Mouse (Mus musculus): ENCODE measurements at regions not wholly inside any gene's neighbourhood (a gene's known extent, or its start where the extent isn't known, plus 50 kb on each side); places are given as distances from the start of the nearest gene placed in this dataset.

DNA sequence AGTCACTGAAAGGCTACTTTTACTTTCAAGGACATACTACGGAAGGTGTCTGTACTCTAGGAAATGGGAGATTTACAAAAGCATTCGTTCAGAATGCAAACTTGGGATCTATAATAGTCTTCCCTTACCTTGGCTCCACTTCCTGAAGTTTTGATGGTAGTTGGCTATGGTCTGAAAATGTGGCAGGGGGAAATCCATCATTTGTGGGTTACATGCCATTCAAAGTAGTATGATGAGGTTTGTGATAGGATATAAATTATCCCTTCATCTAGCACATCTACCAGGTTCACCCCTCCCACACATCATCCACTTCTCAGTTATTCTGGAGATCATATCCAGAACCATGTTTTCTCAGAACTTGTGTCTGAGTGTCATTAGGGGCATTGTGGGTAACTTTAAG, 184.7 kb upstream of the Gm5148 start:
- ATAC-seq (replicated peaks), result no peak
- 90% methylated on average over 2 of the region's 2 CpGs for WGBS
- no peak overlapping the region for H3K4me3 ChIP-seq
- H3K27me3 ChIP-seq, result no peaks in the 10 kb centered on the region
- no peak overlapping the region for H3K4me2 ChIP-seq (replicated peaks)
- H3K36me3 ChIP-seq, result no peaks in the 10 kb centered on the region
- H3K9ac ChIP-seq (replicated peaks), result no peak overlapping the region
- H3K9me3 ChIP-seq, result no peaks in the 10 kb centered on the region
- no peaks in the 10 kb centered on the region for H3K4me1 ChIP-seq
- H3K27ac ChIP-seq (replicated peaks), result no peak overlapping the region

GRCm38 (mm10) chr3:37908456-37908855, 184.2 kb upstream of the Gm5148 start:
- WGBS, result 85% methylated on average over 6 of the region's 6 CpGs
- no peak overlapping the region for H3K27ac ChIP-seq (replicated peaks)
- H3K36me3 ChIP-seq, result no peaks in the 10 kb centered on the region
- H3K9me3 ChIP-seq, result no peaks in the 10 kb centered on the region
- no peak overlapping the region for H3K4me2 ChIP-seq (replicated peaks)
- H3K9ac ChIP-seq (replicated peaks), result no peak overlapping the region
- H3K27me3 ChIP-seq, result no peaks in the 10 kb centered on the region
- H3K4me1 ChIP-seq, result no peaks in the 10 kb centered on the region
- no peak for ATAC-seq (replicated peaks)
- H3K4me3 ChIP-seq, result no peak overlapping the region

- no peaks in the 10 kb centered on the region for H3K4me1 ChIP-seq
- no peak overlapping the region for H3K9ac ChIP-seq (replicated peaks)
- no peak overlapping the region for H3K4me2 ChIP-seq (replicated peaks)
- no peak overlapping the region for H3K27ac ChIP-seq (replicated peaks)
- WGBS, result 70% methylated on average over 14 of the region's 14 CpGs
- H3K4me3 ChIP-seq, result no peak overlapping the region
- H3K9me3 ChIP-seq, result no peaks in the 10 kb centered on the region
- ATAC-seq (replicated peaks), result no peak
- H3K36me3 ChIP-seq, result no peaks in the 10 kb centered on the region
- no peaks in the 10 kb centered on the region for H3K27me3 ChIP-seq
Measured at GRCm38 (mm10) chr3:37907432-37908088, 183.3 kb upstream of the Gm5148 start.

- no peak overlapping the region for H3K4me2 ChIP-seq (replicated peaks)
- H3K9me3 ChIP-seq, result no peaks in the 10 kb centered on the region
- H3K27ac ChIP-seq (replicated peaks), result no peak overlapping the region
- no peaks in the 10 kb centered on the region for H3K4me1 ChIP-seq
- WGBS, result 59% methylated on average over 5 of the region's 5 CpGs
- no peak for ATAC-seq (replicated peaks)
- H3K27me3 ChIP-seq, result no peaks in the 10 kb centered on the region
- H3K36me3 ChIP-seq, result no peaks in the 10 kb centered on the region
- no peak overlapping the region for H3K4me3 ChIP-seq
- H3K9ac ChIP-seq (replicated peaks), result no peak overlapping the region
Measured at GRCm38 (mm10) chr3:37906806-37907251, 182.5 kb upstream of the Gm5148 start.

- H3K4me1 ChIP-seq, result no peaks in the 10 kb centered on the region
- H3K27me3 ChIP-seq, result no peaks in the 10 kb centered on the region
- H3K9me3 ChIP-seq, result no peaks in the 10 kb centered on the region
- H3K4me2 ChIP-seq (replicated peaks), result no peak overlapping the region
- no peaks in the 10 kb centered on the region for H3K36me3 ChIP-seq
- H3K27ac ChIP-seq (replicated peaks), result no peak overlapping the region
- no peak overlapping the region for H3K4me3 ChIP-seq
- 84% methylated on average over 3 of the region's 3 CpGs for WGBS
- ATAC-seq (replicated peaks), result no peak
- no peak overlapping the region for H3K9ac ChIP-seq (replicated peaks)
Measured at GRCm38 (mm10) chr3:37904188-37904587, 179.9 kb upstream of the Gm5148 start.

- Histone ChIP-seq H3K36me3 (no peaks in the 10 kb centered on the region), H3K4me2 (replicated peaks) (no peak overlapping the region), H3K4me3 (no peak overlapping the region), H3K9ac (replicated peaks) (no peak overlapping the region), H3K4me1 (no peaks in the 10 kb centered on the region), H3K27ac (replicated peaks) (no peak overlapping the region), H3K27me3 (no peaks in the 10 kb centered on the region), H3K9me3 (no peaks in the 10 kb centered on the region)
- WGBS, result 89% methylated on average over 3 of the region's 3 CpGs
- ATAC-seq (replicated peaks), result no peak
Measured at GRCm38 (mm10) chr3:37903482-37903881, 179.2 kb upstream of the Gm5148 start.

GRCm38 (mm10) chr3:37903021-37903420, 178.7 kb upstream of the Gm5148 start:
- Histone ChIP-seq H3K4me2 (replicated peaks) (no peak overlapping the region), H3K9me3 (no peaks in the 10 kb centered on the region), H3K36me3 (no peaks in the 10 kb centered on the region), H3K27ac (replicated peaks) (no peak overlapping the region), H3K4me1 (peaks cover 1% of the 10 kb centered on the region; the same call in 1 of the 2 replicates), H3K27me3 (no peaks in the 10 kb centered on the region), H3K4me3 (no peak overlapping the region), H3K9ac (replicated peaks) (no peak overlapping the region)
- ATAC-seq (replicated peaks), result no peak
- 91% methylated on average over 4 of the region's 4 CpGs for WGBS

DNA sequence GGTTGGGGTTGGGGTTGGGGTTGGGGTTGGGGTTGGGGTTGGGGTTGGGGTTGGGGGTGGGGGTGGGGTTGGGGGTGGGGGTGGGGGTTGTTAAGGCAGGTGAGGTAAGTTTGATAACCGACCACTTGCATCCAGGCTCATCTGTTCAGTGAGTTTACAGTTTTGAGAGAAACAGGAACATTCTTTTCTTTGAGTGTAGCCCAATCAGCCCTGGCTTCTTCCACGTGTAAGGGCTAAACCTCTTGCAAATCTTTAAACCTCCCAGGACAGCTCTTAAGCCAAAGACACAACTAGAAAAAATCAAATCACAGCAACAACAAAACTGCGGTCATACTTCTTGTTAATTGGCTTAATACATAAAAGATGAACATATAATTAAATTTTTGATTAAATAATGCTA, 173.1 kb upstream of the Gm5148 start:
- H3K36me3 ChIP-seq, result no peaks in the 10 kb centered on the region
- H3K4me2 ChIP-seq (replicated peaks), result no peak overlapping the region; the same call in 1 of the 2 replicates
- H3K4me3 ChIP-seq, result no peak overlapping the region
- WGBS, result 9% methylated on average over 3 of the region's 3 CpGs
- H3K9ac ChIP-seq (replicated peaks), result no peak overlapping the region
- H3K4me1 ChIP-seq, result peaks cover 12% of the 10 kb centered on the region
- peak; percentile 28; the same call in 1 of the 2 replicates for ATAC-seq (replicated peaks)
- H3K27me3 ChIP-seq, result peaks cover 3% of the 10 kb centered on the region; the same call in 1 of the 2 replicates
- no peaks in the 10 kb centered on the region for H3K9me3 ChIP-seq
- H3K27ac ChIP-seq (replicated peaks), result no peak overlapping the region

DNA sequence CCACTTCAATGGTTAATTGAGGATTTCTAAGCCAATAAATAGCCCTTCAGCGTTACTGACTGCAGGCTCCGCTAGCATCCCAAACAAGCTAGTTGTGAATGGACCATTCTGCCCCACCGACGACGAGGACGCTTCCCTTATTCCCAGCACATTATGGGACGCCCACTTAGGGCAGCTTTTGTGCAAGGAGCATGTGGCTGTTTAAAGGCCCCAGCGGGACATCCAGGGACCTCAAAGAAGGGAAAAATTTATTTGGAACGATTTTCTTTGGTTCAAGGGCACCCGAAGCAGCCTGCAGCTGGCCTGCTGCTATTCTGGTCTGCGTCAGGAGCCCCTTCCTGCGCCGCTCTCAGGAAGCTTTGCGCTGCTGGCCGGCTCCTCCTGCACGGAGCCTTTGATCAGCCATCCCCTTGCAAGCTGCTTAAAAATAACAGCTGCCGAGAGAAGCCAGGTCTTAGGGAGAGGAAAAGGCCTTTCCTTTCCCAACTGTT, 172.6 kb upstream of the Gm5148 start:
- Histone ChIP-seq H3K4me1 (peaks cover 12% of the 10 kb centered on the region), H3K4me2 (replicated peaks) (peak overlapping the region; percentile 45), H3K9me3 (no peaks in the 10 kb centered on the region), H3K36me3 (no peaks in the 10 kb centered on the region), H3K9ac (replicated peaks) (no peak overlapping the region; the same call in 1 of the 2 replicates), H3K27ac (replicated peaks) (no peak overlapping the region), H3K4me3 (peak overlapping the region; percentile 21), H3K27me3 (peaks cover 3% of the 10 kb centered on the region; the same call in 1 of the 2 replicates)
- 1% methylated on average over 17 of the region's 17 CpGs for WGBS
- peak; percentile 90 for ATAC-seq (replicated peaks)

DNA sequence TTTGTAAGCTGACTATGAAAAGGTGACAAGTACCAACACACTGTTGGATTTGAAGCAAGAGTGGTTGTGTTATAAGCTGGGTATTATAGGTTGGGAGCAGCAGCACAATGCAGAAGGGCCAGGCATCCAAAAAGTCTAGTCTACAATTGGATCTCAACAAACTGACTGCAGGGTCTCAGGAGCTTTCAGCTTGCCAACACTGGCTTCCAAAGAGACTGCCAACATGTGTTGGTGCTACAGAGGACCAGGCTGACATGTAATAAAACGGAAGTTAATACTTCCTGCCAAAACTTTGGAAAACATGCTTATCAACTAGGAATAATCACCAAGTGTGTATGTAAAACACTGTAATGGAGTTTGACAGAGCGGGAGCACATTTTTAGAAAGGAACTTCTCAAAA, 170.3 kb upstream of the Gm5148 start:
- H3K4me2 ChIP-seq (replicated peaks), result no peak overlapping the region
- no peak overlapping the region for H3K9ac ChIP-seq (replicated peaks)
- peaks cover 3% of the 10 kb centered on the region; the same call in 1 of the 2 replicates for H3K27me3 ChIP-seq
- H3K27ac ChIP-seq (replicated peaks), result no peak overlapping the region
- 45% methylated on average over 2 of the region's 2 CpGs for WGBS
- no peaks in the 10 kb centered on the region for H3K36me3 ChIP-seq
- H3K9me3 ChIP-seq, result no peaks in the 10 kb centered on the region
- ATAC-seq (replicated peaks), result no peak
- H3K4me3 ChIP-seq, result no peak overlapping the region
- H3K4me1 ChIP-seq, result peaks cover 12% of the 10 kb centered on the region

- ATAC-seq (replicated peaks), result no peak
- Histone ChIP-seq H3K9me3 (no peaks in the 10 kb centered on the region), H3K4me1 (no peaks in the 10 kb centered on the region), H3K9ac (replicated peaks) (no peak overlapping the region), H3K4me3 (no peak overlapping the region), H3K4me2 (replicated peaks) (no peak overlapping the region), H3K27ac (replicated peaks) (no peak overlapping the region), H3K36me3 (no peaks in the 10 kb centered on the region), H3K27me3 (peaks cover 3% of the 10 kb centered on the region; the same call in 1 of the 2 replicates)
- WGBS, result 77% methylated on average over 1 of the region's 1 CpGs
Measured at GRCm38 (mm10) chr3:37890202-37890601, 165.9 kb upstream of the Gm5148 start.

DNA sequence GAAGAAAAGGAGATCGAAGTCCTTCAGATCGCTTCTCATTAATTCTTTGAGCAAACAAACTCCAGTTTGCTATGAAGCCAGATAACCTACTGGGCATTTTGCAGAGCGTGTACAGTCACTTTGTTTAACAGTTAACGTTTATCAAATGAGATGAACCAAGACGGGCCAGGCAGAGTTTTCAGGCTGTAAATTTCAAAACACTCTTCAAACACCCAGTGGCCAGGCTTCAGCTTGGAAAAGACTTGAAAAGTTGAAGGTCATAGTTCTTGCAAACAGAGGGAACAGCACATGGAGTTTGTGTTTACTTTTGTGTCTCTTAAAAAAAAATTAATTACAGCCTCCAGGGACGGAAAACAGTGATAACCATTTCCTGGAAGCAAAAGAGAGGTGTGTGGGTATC, 164.2 kb upstream of the Gm5148 start:
- H3K4me1 ChIP-seq, result no peaks in the 10 kb centered on the region
- H3K9ac ChIP-seq (replicated peaks), result no peak overlapping the region
- ATAC-seq (replicated peaks), result no peak
- no peaks in the 10 kb centered on the region for H3K9me3 ChIP-seq
- 56% methylated on average over 6 of the region's 6 CpGs for WGBS
- H3K27ac ChIP-seq (replicated peaks), result no peak overlapping the region
- no peak overlapping the region for H3K4me3 ChIP-seq
- H3K27me3 ChIP-seq, result no peaks in the 10 kb centered on the region
- no peaks in the 10 kb centered on the region for H3K36me3 ChIP-seq
- no peak overlapping the region for H3K4me2 ChIP-seq (replicated peaks)

GRCm38 (mm10) chr3:37887711-37888110, 163.4 kb upstream of the Gm5148 start:
- Histone ChIP-seq H3K4me2 (replicated peaks) (no peak overlapping the region), H3K4me1 (no peaks in the 10 kb centered on the region), H3K27me3 (no peaks in the 10 kb centered on the region), H3K9me3 (no peaks in the 10 kb centered on the region), H3K4me3 (no peak overlapping the region), H3K9ac (replicated peaks) (no peak overlapping the region), H3K36me3 (no peaks in the 10 kb centered on the region), H3K27ac (replicated peaks) (no peak overlapping the region)
- 87% methylated on average over 3 of the region's 3 CpGs for WGBS
- no peak for ATAC-seq (replicated peaks)

All from forebrain, embryonic 15.5 days (tissue).